Mouse (Mus musculus): Measurements from ENCODE around the gene Ucp1. TPM values are rescaled to one million over a fixed set of nuclear protein-coding genes. Genes with fewer than 3 reads are reported as not detected.

Gene Ucp1
- not detected for polyA plus RNA-seq (2014; fragmentation: Illumina TruSeq; extraction: RNeasy Lipid Tissue Mini Kit (QIAGEN cat#74804); ENCODE audit: low read depth, low replicate concordance)

GRCm38 (mm10) chr8:83290176-83290575 is at the start of gene Ucp1:
Gene Ucp1, plus strand, starts transcription at chr8:83290352.

GRCm38 (mm10) chr8:83331899-83332697 is 41.9 kb downstream of the Ucp1 start, which contains the start of gene Elmod2:
Gene Elmod2, minus strand, starts transcription at chr8:83332486.

Other genes starting within 250 kb of the Ucp1 start
- 0.48 TPM for gene Tbc1d9, start 125.0 kb upstream of the Ucp1 start, polyA plus RNA-seq (2014; fragmentation: Illumina TruSeq; extraction: RNeasy Lipid Tissue Mini Kit (QIAGEN cat#74804); ENCODE audit: low read depth, low replicate concordance)
- not detected for gene Gm10645, start 124.2 kb upstream of the Ucp1 start, polyA plus RNA-seq (2014; fragmentation: Illumina TruSeq; extraction: RNeasy Lipid Tissue Mini Kit (QIAGEN cat#74804); ENCODE audit: low read depth, low replicate concordance)
- gene Elmod2, start 42.1 kb downstream of the Ucp1 start, polyA plus RNA-seq (2014; fragmentation: Illumina TruSeq; extraction: RNeasy Lipid Tissue Mini Kit (QIAGEN cat#74804); ENCODE audit: low read depth, low replicate concordance), result 24.2 TPM
- gene Mgat4d, start 58.1 kb downstream of the Ucp1 start, polyA plus RNA-seq (2014; fragmentation: Illumina TruSeq; extraction: RNeasy Lipid Tissue Mini Kit (QIAGEN cat#74804); ENCODE audit: low read depth, low replicate concordance), result not detected
- gene Clgn, start 99.5 kb downstream of the Ucp1 start, polyA plus RNA-seq (2014; fragmentation: Illumina TruSeq; extraction: RNeasy Lipid Tissue Mini Kit (QIAGEN cat#74804); ENCODE audit: low read depth, low replicate concordance), result 0.26 TPM
- gene Scoc, start 168.0 kb downstream of the Ucp1 start, polyA plus RNA-seq (2014; fragmentation: Illumina TruSeq; extraction: RNeasy Lipid Tissue Mini Kit (QIAGEN cat#74804); ENCODE audit: low read depth, low replicate concordance), result 62.8 TPM
- gene Olfr370, start 245.4 kb downstream of the Ucp1 start, polyA plus RNA-seq (2014; fragmentation: Illumina TruSeq; extraction: RNeasy Lipid Tissue Mini Kit (QIAGEN cat#74804); ENCODE audit: low read depth, low replicate concordance), result not detected